Mouse (Mus musculus): ENCODE data around the gene Ankrd13c. TPM values are rescaled to one million over a fixed set of nuclear protein-coding genes. Genes with fewer than 3 reads are reported as not detected.

The Ankrd13c gene
- 93.4 TPM for polyA plus RNA-seq (2014; fragmentation: Illumina TruSeq; extraction: RNeasy Lipid Tissue Mini Kit (QIAGEN cat#74804); ENCODE audit: low read depth, low replicate concordance)

GRCm38 (mm10) chr3:157946843-157947358 lies at the start of gene Ankrd13c:
TSS of gene Ankrd13c (plus strand) at chr3:157947239.

DNA sequence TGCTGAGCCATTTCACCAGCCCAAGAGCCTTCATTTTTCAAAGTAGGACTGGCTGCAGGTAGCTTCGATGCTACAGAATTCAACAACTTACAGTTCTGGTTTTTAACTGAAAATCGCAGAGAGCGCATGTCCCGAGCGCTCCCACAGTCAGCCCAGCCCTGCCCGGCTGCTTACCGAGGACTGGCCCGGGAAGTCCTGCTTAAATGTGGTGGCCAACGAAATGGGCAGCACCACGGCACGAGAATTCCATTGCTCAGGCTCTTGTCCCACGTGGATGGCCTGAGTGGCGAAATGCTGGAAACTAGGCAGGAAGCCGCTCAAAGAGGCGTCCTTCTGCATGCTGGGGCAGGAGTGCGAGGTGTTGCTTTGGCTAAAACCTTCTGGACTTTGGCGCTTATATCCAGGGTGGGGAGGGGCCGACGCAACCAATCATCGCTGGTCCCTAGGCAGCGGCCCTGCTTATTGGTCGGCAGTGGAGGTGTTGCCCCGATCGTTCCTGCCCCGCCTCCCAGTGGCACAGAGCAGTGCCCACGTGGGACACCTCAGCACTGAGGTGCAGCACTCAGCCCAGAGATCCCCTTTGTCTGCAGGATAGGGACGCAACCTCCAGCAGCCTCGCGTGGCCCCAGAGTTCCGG lies 22.2 kb upstream of the Ankrd13c start, which contains the start of gene Cth:
Cth (minus strand) TSS at position 386 of the 637 bp plus-strand sequence.

GRCm38 (mm10) chr3:158036329-158036988 lies 89.4 kb downstream of the Ankrd13c start, which contains the start of the genes Srsf11 and Lrrc40:
TSS of gene Srsf11 (minus strand) at chr3:158036639.
TSS of gene Lrrc40 (plus strand) at chr3:158036662.

Other genes starting within 250 kb of the Ankrd13c start
- gene Cth, start 22.2 kb upstream of the Ankrd13c start, polyA plus RNA-seq (2014; fragmentation: Illumina TruSeq; extraction: RNeasy Lipid Tissue Mini Kit (QIAGEN cat#74804); ENCODE audit: low read depth, low replicate concordance): 1.2 TPM
- 330 TPM for gene Srsf11, start 89.4 kb downstream of the Ankrd13c start, polyA plus RNA-seq (2014; fragmentation: Illumina TruSeq; extraction: RNeasy Lipid Tissue Mini Kit (QIAGEN cat#74804); ENCODE audit: low read depth, low replicate concordance)
- gene Lrrc40, start 89.4 kb downstream of the Ankrd13c start, polyA plus RNA-seq (2014; fragmentation: Illumina TruSeq; extraction: RNeasy Lipid Tissue Mini Kit (QIAGEN cat#74804); ENCODE audit: low read depth, low replicate concordance): 39.8 TPM

Data from testis, adult 10 weeks (tissue).